Comparison of ENCODE assay signal across 9 mouse cellular contexts in genomic region chr10:24131451-24132262, GRCm38 (mm10). TPM values are rescaled to one million over a fixed set of nuclear protein-coding genes. Genes with fewer than 3 reads are reported as not detected.
DNase-seq lines count a peak whose midpoint lies in the region; ATAC-seq and TF ChIP-seq lines count a peak whose summit lies in the region.
"Had no signal": no experiment of that assay in that cellular context is flagged by ENCODE, and none has a peak within 500 bp of the region (broad histone marks: within the 10 kb centered on the region; RNA-seq: fewer than 3 reads in every experiment).

No protein-coding gene starts in this region.

- WGBS in heart, adult 2 months = 16% methylated on average over 9 of the region's 9 CpGs
- 11% methylated on average over 9 of the region's 9 CpGs for WGBS in limb, embryonic 12.5 days
- 25% methylated on average over 9 of the region's 9 CpGs for WGBS in midbrain, embryonic 15.5 days

- no peak for TF ChIP-seq POLR2A in heart, adult 2 months (IDR thresholded peaks at IDR 0.05; ENCODE audit: insufficient read depth, low read depth, low read length)

- H3K36me3 ChIP-seq in heart, adult 2 months (ENCODE audit: control insufficient read depth, insufficient read depth, low read length) = no peaks in the 10 kb centered on the region
- no peaks in the 10 kb centered on the region for H3K36me3 ChIP-seq in limb, embryonic 12.5 days
- no peaks in the 10 kb centered on the region for H3K36me3 ChIP-seq in midbrain, embryonic 15.5 days (replicated peaks)

- no peaks in the 10 kb centered on the region for H3K9me3 ChIP-seq in limb, embryonic 12.5 days
- no peaks in the 10 kb centered on the region for H3K9me3 ChIP-seq in midbrain, embryonic 15.5 days

- H3K27ac ChIP-seq in heart, adult 2 months = no peak overlapping the region
- 0 out of 2 replicates have a peak overlapping the region, but pooled peaks have one; percentile 50 for H3K27ac ChIP-seq in limb, embryonic 12.5 days
- no peak overlapping the region for H3K27ac ChIP-seq in midbrain, embryonic 15.5 days

- H3K27me3 ChIP-seq in heart, adult 2 months (ENCODE audit: control insufficient read depth, insufficient read depth, low read length) = no peaks in the 10 kb centered on the region
- no peaks in the 10 kb centered on the region for H3K27me3 ChIP-seq in limb, embryonic 12.5 days
- no peaks in the 10 kb centered on the region for H3K27me3 ChIP-seq in midbrain, embryonic 15.5 days (replicated peaks)

- H3K4me3 ChIP-seq in heart, adult 2 months = peak overlapping the region; percentile 29; the same call in 1 of the 2 replicates
- H3K4me3 ChIP-seq in limb, embryonic 12.5 days (replicated peaks) = no peak overlapping the region; the same call in 1 of the 2 replicates
- no peak overlapping the region for H3K4me3 ChIP-seq in midbrain, embryonic 15.5 days

- no peak for TF ChIP-seq EP300 in heart, adult 2 months (IDR thresholded peaks at IDR 0.05; ENCODE audit: insufficient read depth, low read depth, low read length)

- TF ChIP-seq CTCF in heart, adult 2 months (IDR thresholded peaks at IDR 0.05) = peak; percentile 89

- intact Hi-C loops in heart, adult 2 months (cut with DNase I) = loop anchor here (2.0 to 5.0 kb wide), 2 partner anchors 154 to 319 kb away; no protein-coding TSS in a partner anchor

- no peak overlapping the region for H3K9ac ChIP-seq in heart, adult 2 months (ENCODE audit: low read depth, low read length)
- H3K9ac ChIP-seq in limb, embryonic 12.5 days (replicated peaks) = no peak overlapping the region
- H3K9ac ChIP-seq in midbrain, embryonic 15.5 days = no peak overlapping the region

- H3K4me2 ChIP-seq in limb, embryonic 12.5 days = peak overlapping the region; percentile 48
- no peak overlapping the region for H3K4me2 ChIP-seq in midbrain, embryonic 15.5 days

- peak; percentile 93 for ATAC-seq in activated CD4-positive, CD25-positive, alpha-beta regulatory T cell, adult 4 months
- ATAC-seq in common myeloid progenitor, adult 5-6 weeks (replicated peaks; ENCODE audit: low read depth, poor library complexity, severe bottlenecking) = peak; percentile 77
- peak; percentile 73; the same call in 1 of the 2 replicates for ATAC-seq in limb, embryonic 12.5 days (ENCODE audit: insufficient number of reproducible peaks, insufficient read depth, low FRiP score, low TSS enrichment, low read depth)
- peak; percentile 89 for ATAC-seq in midbrain, embryonic 15.5 days (replicated peaks)

- H3K4me1 ChIP-seq in heart, adult 2 months (ENCODE audit: control insufficient read depth, insufficient read depth, low read length) = peaks cover 1% of the 10 kb centered on the region
- H3K4me1 ChIP-seq in limb, embryonic 12.5 days (replicated peaks) = peaks cover 10% of the 10 kb centered on the region
- no peaks in the 10 kb centered on the region for H3K4me1 ChIP-seq in midbrain, embryonic 15.5 days

- DNase-seq in CD4-positive helper T cell, adult 2 months (ENCODE audit: low read depth, low spot score) = peak; percentile 66
- peak in 1 of 2 experiments; percentile 42 for DNase-seq in heart, adult 2 months
- peak; percentile 53 for DNase-seq in kidney, adult 18-20 months
- DNase-seq in testis, postnatal 10 days (ENCODE audit: low spot score) = peak; percentile 54

- H3K79me2 ChIP-seq in heart, adult 2 months (replicated peaks; ENCODE audit: control insufficient read depth, insufficient read depth, low read length) = no peaks in the 10 kb centered on the region

RNA-seq across cellular contexts. Expression of gene Stx7, which starts 17.4 kb away (rescaled TPM):
- 10 to 100 TPM; 23.3 to 33.2 TPM for polyA plus RNA-seq in activated CD4-positive, CD25-positive, alpha-beta regulatory T cell, adult 4 months (2017; shearing (Covaris generic))
- total RNA-seq in common myeloid progenitor, adult 5-6 weeks (2017) = 38.6 and 44.5 TPM in 2 replicates
- total RNA-seq in heart, adult 2 months (2021) = 10 to 100 TPM; 45.9 to 56.5 TPM
- polyA plus RNA-seq in heart, adult 2 months (2012; rRNA removed) = 40.9 and 48.2 TPM in 2 replicates
- polyA plus RNA-seq in limb, embryonic 12.5 days (2016; fragmentation: Nextera tagmentation; extraction: Ambion mirVana) = 52.0 and 57.9 TPM in 2 replicates
- 321 and 340 TPM in 2 replicates for polyA plus RNA-seq in midbrain, embryonic 15.5 days (2015; fragmentation: Nextera tagmentation; extraction: Ambion mirVana)

RNA-seq across cellular contexts. Expression of gene Taar9, which starts 22.3 kb away (rescaled TPM):
- not detected for polyA plus RNA-seq in activated CD4-positive, CD25-positive, alpha-beta regulatory T cell, adult 4 months (2017; shearing (Covaris generic))
- total RNA-seq in common myeloid progenitor, adult 5-6 weeks (2017) = not detected in 2 replicates
- not detected for total RNA-seq in heart, adult 2 months (2021)
- polyA plus RNA-seq in heart, adult 2 months (2012; rRNA removed) = not detected in 2 replicates
- polyA plus RNA-seq in limb, embryonic 12.5 days (2016; fragmentation: Nextera tagmentation; extraction: Ambion mirVana) = not detected in 2 replicates
- polyA plus RNA-seq in midbrain, embryonic 15.5 days (2015; fragmentation: Nextera tagmentation; extraction: Ambion mirVana) = not detected in 2 replicates
- total RNA-seq: layer of hippocampus, postnatal 36 days had no signal

RNA-seq across cellular contexts. Expression of gene Taar8c, which starts 29.9 kb away (rescaled TPM):
- not detected for polyA plus RNA-seq in activated CD4-positive, CD25-positive, alpha-beta regulatory T cell, adult 4 months (2017; shearing (Covaris generic))
- not detected in 2 replicates for total RNA-seq in common myeloid progenitor, adult 5-6 weeks (2017)
- total RNA-seq in heart, adult 2 months (2021) = not detected
- not detected in 2 replicates for polyA plus RNA-seq in heart, adult 2 months (2012; rRNA removed)
- polyA plus RNA-seq in limb, embryonic 12.5 days (2016; fragmentation: Nextera tagmentation; extraction: Ambion mirVana) = not detected in 2 replicates
- not detected in 2 replicates for polyA plus RNA-seq in midbrain, embryonic 15.5 days (2015; fragmentation: Nextera tagmentation; extraction: Ambion mirVana)
- total RNA-seq: layer of hippocampus, postnatal 36 days had no signal

RNA-seq across cellular contexts. Expression of gene Taar8b, which starts 39.6 kb away (rescaled TPM):
- polyA plus RNA-seq in activated CD4-positive, CD25-positive, alpha-beta regulatory T cell, adult 4 months (2017; shearing (Covaris generic)) = not detected
- total RNA-seq in common myeloid progenitor, adult 5-6 weeks (2017) = not detected in 2 replicates
- total RNA-seq in heart, adult 2 months (2021) = not detected
- not detected in 2 replicates for polyA plus RNA-seq in heart, adult 2 months (2012; rRNA removed)
- not detected in 2 replicates for polyA plus RNA-seq in limb, embryonic 12.5 days (2016; fragmentation: Nextera tagmentation; extraction: Ambion mirVana)
- polyA plus RNA-seq in midbrain, embryonic 15.5 days (2015; fragmentation: Nextera tagmentation; extraction: Ambion mirVana) = not detected in 2 replicates
- total RNA-seq: layer of hippocampus, postnatal 36 days had no signal

RNA-seq across cellular contexts. Expression of gene Taar8a, which starts 55.4 kb away (rescaled TPM):
- not detected for polyA plus RNA-seq in activated CD4-positive, CD25-positive, alpha-beta regulatory T cell, adult 4 months (2017; shearing (Covaris generic))
- total RNA-seq in common myeloid progenitor, adult 5-6 weeks (2017) = not detected in 2 replicates
- not detected for total RNA-seq in heart, adult 2 months (2021)
- polyA plus RNA-seq in heart, adult 2 months (2012; rRNA removed) = not detected in 2 replicates
- polyA plus RNA-seq in limb, embryonic 12.5 days (2016; fragmentation: Nextera tagmentation; extraction: Ambion mirVana) = not detected in 2 replicates
- not detected in 2 replicates for polyA plus RNA-seq in midbrain, embryonic 15.5 days (2015; fragmentation: Nextera tagmentation; extraction: Ambion mirVana)
- total RNA-seq: layer of hippocampus, postnatal 36 days had no signal
